Mouse (Mus musculus): ENCODE measurements around the gene Cacna1f. TPM values are rescaled to one million over a fixed set of nuclear protein-coding genes. Genes with fewer than 3 reads are reported as not detected.

Cacna1f gene
- polyA plus RNA-seq, 1 experiment from 2014 or later = not detected

- Histone ChIP-seq H3K4me1 (ENCODE audit: control insufficient read depth, insufficient read depth, low read length) (peaks cover 10% of the 10 kb centered on the region), H3K36me3 (ENCODE audit: control insufficient read depth, insufficient read depth, low read length) (no peaks in the 10 kb centered on the region), H3K27ac (ENCODE audit: low read depth, low read length) (peak within 1 kb of the TSS; percentile 60; the same call in 1 of the 2 replicates), H3K27me3 (ENCODE audit: control insufficient read depth, insufficient read depth, low read length) (no peaks in the 10 kb centered on the region), H3K4me3 (ENCODE audit: low read depth, low read length) (peak within 1 kb of the TSS; percentile 50), H3K9me3 (ENCODE audit: control insufficient read depth, low read length) (no peaks in the 10 kb centered on the region), H3K4me2 (peak within 1 kb of the TSS; percentile 62), H3K9ac (ENCODE audit: low read length) (peak within 1 kb of the TSS; percentile 79)
- ATAC-seq (ENCODE audit: low FRiP score) = peak; percentile 99
- peak; percentile 94 for DNase-seq (ENCODE audit: low spot score, missing footprints)
- 15% methylated on average over 63 of the region's 65 CpGs for WGBS
Observed at GRCm38 (mm10) chrX:7574087-7574884, 32.6 kb upstream of the Cacna1f start, which contains the start of gene Ppp1r3f. Ppp1r3f (minus strand) TSS chrX:7574283.

- peaks cover 10% of the 10 kb centered on the region for H3K4me1 ChIP-seq (ENCODE audit: control insufficient read depth, insufficient read depth, low read length)
- no peak overlapping the region for H3K27ac ChIP-seq (ENCODE audit: low read depth, low read length)
- peak overlapping the region; percentile 49 for H3K4me2 ChIP-seq
- ATAC-seq (ENCODE audit: low FRiP score) = no peak
- H3K9ac ChIP-seq (ENCODE audit: low read length) = peak overlapping the region; percentile 38; the same call in 1 of the 2 replicates
- 18% methylated on average over 5 of the region's 6 CpGs for WGBS
- no peaks in the 10 kb centered on the region for H3K36me3 ChIP-seq (ENCODE audit: control insufficient read depth, insufficient read depth, low read length)
- DNase-seq (ENCODE audit: low spot score, missing footprints) = no peak
- H3K27me3 ChIP-seq (ENCODE audit: control insufficient read depth, insufficient read depth, low read length) = no peaks in the 10 kb centered on the region
- peak overlapping the region; percentile 50 for H3K4me3 ChIP-seq (ENCODE audit: low read depth, low read length)
- no peaks in the 10 kb centered on the region for H3K9me3 ChIP-seq (ENCODE audit: control insufficient read depth, low read length)
Observed at GRCm38 (mm10) chrX:7574885-7575231, 32.0 kb upstream of the Cacna1f start.

DNA sequence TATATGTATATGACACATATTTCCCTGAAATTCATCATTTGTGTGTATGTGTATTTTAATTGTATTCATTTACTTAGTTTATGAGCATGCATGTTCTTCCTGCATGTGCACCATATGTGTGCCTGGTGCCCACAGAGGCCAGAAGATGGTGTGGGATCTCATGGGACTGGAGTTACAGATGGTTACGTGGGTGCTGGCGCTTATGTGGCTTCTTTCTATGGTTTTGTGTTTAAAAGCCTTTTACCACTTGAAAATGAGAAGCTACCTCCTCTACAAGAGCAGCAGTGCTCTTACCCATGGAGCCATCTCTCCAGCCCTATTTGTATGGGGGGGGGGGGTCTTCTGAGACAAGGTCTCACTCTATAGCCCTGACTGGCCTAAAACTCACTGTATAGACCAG is 25.7 kb upstream of the Cacna1f start:
- Histone ChIP-seq H3K4me1 (ENCODE audit: control insufficient read depth, insufficient read depth, low read length) (no peaks in the 10 kb centered on the region), H3K9me3 (ENCODE audit: control insufficient read depth, low read length) (no peaks in the 10 kb centered on the region), H3K27ac (ENCODE audit: low read depth, low read length) (no peak overlapping the region), H3K4me2 (no peak overlapping the region), H3K4me3 (ENCODE audit: low read depth, low read length) (no peak overlapping the region), H3K27me3 (ENCODE audit: control insufficient read depth, insufficient read depth, low read length) (no peaks in the 10 kb centered on the region), H3K9ac (ENCODE audit: low read length) (no peak overlapping the region), H3K36me3 (ENCODE audit: control insufficient read depth, insufficient read depth, low read length) (no peaks in the 10 kb centered on the region)
- no peak for ATAC-seq (ENCODE audit: low FRiP score)
- 89% methylated on average over 2 of the region's 2 CpGs for WGBS
- DNase-seq (ENCODE audit: low spot score, missing footprints) = no peak

DNA sequence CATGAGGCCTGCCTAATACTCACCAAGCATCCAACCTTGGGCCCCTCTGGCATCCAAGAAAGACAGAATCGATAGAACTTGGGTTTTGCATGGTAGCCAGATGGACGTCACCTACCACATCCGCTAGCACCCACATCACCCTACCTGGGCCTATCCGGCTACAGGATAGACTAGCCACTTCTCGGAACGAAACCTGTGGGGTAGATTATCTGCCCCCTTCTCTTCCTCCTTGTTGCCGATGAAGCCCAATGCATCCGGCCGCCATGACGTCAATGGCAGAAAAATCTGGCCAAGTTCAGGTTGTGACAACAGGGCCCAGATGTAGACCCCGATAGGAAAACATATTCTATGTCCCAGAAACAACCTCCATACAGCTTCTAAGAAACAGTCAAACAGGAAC is 23.0 kb upstream of the Cacna1f start:
- ATAC-seq (ENCODE audit: low FRiP score) (no peak), DNase-seq (ENCODE audit: low spot score, missing footprints) (no peak)
- Histone ChIP-seq H3K4me3 (ENCODE audit: low read depth, low read length) (no peak overlapping the region), H3K27me3 (ENCODE audit: control insufficient read depth, insufficient read depth, low read length) (no peaks in the 10 kb centered on the region), H3K9me3 (ENCODE audit: control insufficient read depth, low read length) (no peaks in the 10 kb centered on the region), H3K9ac (ENCODE audit: low read length) (no peak overlapping the region), H3K4me2 (no peak overlapping the region), H3K4me1 (ENCODE audit: control insufficient read depth, insufficient read depth, low read length) (no peaks in the 10 kb centered on the region), H3K36me3 (ENCODE audit: control insufficient read depth, insufficient read depth, low read length) (no peaks in the 10 kb centered on the region), H3K27ac (ENCODE audit: low read depth, low read length) (no peak overlapping the region)
- WGBS = 94% methylated on average over 11 of the region's 11 CpGs

GRCm38 (mm10) chrX:7586356-7586755 is 20.5 kb upstream of the Cacna1f start:
- H3K36me3 ChIP-seq (ENCODE audit: control insufficient read depth, insufficient read depth, low read length) = no peaks in the 10 kb centered on the region
- no peaks in the 10 kb centered on the region for H3K9me3 ChIP-seq (ENCODE audit: control insufficient read depth, low read length)
- no peak overlapping the region for H3K9ac ChIP-seq (ENCODE audit: low read length)
- no peak overlapping the region for H3K27ac ChIP-seq (ENCODE audit: low read depth, low read length)
- no peak overlapping the region for H3K4me2 ChIP-seq
- H3K27me3 ChIP-seq (ENCODE audit: control insufficient read depth, insufficient read depth, low read length) = no peaks in the 10 kb centered on the region
- WGBS = 80% methylated on average over 1 of the region's 5 CpGs
- H3K4me3 ChIP-seq (ENCODE audit: low read depth, low read length) = no peak overlapping the region
- H3K4me1 ChIP-seq (ENCODE audit: control insufficient read depth, insufficient read depth, low read length) = no peaks in the 10 kb centered on the region
- no peak for ATAC-seq (ENCODE audit: low FRiP score)
- DNase-seq (ENCODE audit: low spot score, missing footprints) = no peak

DNA sequence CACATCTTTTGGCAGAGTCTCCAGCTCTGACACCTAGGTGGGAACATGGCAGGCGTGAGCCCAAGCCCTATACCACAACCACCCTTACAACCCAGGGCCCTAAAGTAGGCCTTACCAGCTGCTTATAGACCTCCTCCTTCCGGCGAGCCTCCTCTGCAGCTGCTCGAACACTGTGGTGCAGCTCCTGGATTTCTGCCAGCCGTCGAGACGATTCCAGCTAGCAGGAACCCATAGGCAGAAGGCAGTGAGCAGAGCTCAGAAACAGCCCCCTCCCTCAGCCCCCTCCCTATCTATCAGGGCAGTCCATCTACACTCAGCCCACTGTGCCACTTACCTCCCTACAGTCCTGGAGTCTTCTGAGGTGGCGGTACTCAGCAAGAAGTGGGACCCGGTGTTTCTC is 11.5 kb upstream of the Cacna1f start:
- Histone ChIP-seq H3K4me3 (ENCODE audit: low read depth, low read length) (no peak overlapping the region), H3K4me2 (no peak overlapping the region), H3K36me3 (ENCODE audit: control insufficient read depth, insufficient read depth, low read length) (no peaks in the 10 kb centered on the region), H3K9ac (ENCODE audit: low read length) (no peak overlapping the region), H3K4me1 (ENCODE audit: control insufficient read depth, insufficient read depth, low read length) (no peaks in the 10 kb centered on the region), H3K27ac (ENCODE audit: low read depth, low read length) (no peak overlapping the region), H3K27me3 (ENCODE audit: control insufficient read depth, insufficient read depth, low read length) (no peaks in the 10 kb centered on the region), H3K9me3 (ENCODE audit: control insufficient read depth, low read length) (no peaks in the 10 kb centered on the region)
- DNase-seq (ENCODE audit: low spot score, missing footprints) (no peak), ATAC-seq (ENCODE audit: low FRiP score) (no peak)
- WGBS = 92% methylated on average over 9 of the region's 9 CpGs

DNA sequence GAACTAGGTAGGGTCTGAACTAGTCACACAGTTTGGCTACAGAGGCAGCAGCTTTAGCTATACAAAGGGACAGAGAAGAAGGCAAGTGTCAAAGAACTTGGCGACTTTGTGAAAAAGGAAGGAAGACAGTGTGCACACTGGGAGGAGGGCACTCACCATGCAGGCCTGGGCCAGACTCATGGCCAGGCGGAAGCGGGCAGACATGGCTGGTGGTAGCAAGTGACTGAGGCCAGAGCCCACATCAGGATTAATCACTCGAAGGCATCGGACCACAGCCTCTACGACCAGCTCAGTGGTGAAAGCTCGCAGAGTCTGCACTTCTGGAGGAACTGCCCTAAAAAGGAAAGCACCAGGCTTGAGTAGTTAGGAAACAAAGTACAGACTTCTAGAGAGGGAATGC is 2.9 kb upstream of the Cacna1f start:
- WGBS = 91% methylated on average over 7 of the region's 7 CpGs
- no peak for DNase-seq (ENCODE audit: low spot score, missing footprints)
- H3K9me3 ChIP-seq (ENCODE audit: control insufficient read depth, low read length) = no peaks in the 10 kb centered on the region
- no peak overlapping the region for H3K4me2 ChIP-seq
- no peak overlapping the region for H3K27ac ChIP-seq (ENCODE audit: low read depth, low read length)
- H3K27me3 ChIP-seq (ENCODE audit: control insufficient read depth, insufficient read depth, low read length) = no peaks in the 10 kb centered on the region
- no peak overlapping the region for H3K9ac ChIP-seq (ENCODE audit: low read length)
- no peaks in the 10 kb centered on the region for H3K36me3 ChIP-seq (ENCODE audit: control insufficient read depth, insufficient read depth, low read length)
- no peak for ATAC-seq (ENCODE audit: low FRiP score)
- H3K4me1 ChIP-seq (ENCODE audit: control insufficient read depth, insufficient read depth, low read length) = no peaks in the 10 kb centered on the region
- no peak overlapping the region for H3K4me3 ChIP-seq (ENCODE audit: low read depth, low read length)

- ATAC-seq (ENCODE audit: low FRiP score) (peak; percentile 94), DNase-seq (ENCODE audit: low spot score, missing footprints) (peak; percentile 96)
- H3K4me2 ChIP-seq = peak within 1 kb of the TSS; percentile 46
- H3K4me3 ChIP-seq (ENCODE audit: low read depth, low read length) = peak within 1 kb of the TSS; percentile 43
- H3K36me3 ChIP-seq (ENCODE audit: control insufficient read depth, insufficient read depth, low read length) = no peaks in the 10 kb centered on the region
- H3K9ac ChIP-seq (ENCODE audit: low read length) = peak within 1 kb of the TSS; percentile 59
- H3K4me1 ChIP-seq (ENCODE audit: control insufficient read depth, insufficient read depth, low read length) = no peaks in the 10 kb centered on the region
- 19% methylated on average over 28 of the region's 28 CpGs for whole genome bisulfite sequencing
- H3K9me3 ChIP-seq (ENCODE audit: control insufficient read depth, low read length) = no peaks in the 10 kb centered on the region
- H3K27me3 ChIP-seq (ENCODE audit: control insufficient read depth, insufficient read depth, low read length) = no peaks in the 10 kb centered on the region
- no peak within 1 kb of the TSS for H3K27ac ChIP-seq (ENCODE audit: low read depth, low read length)
Observed at GRCm38 (mm10) chrX:7604879-7605574, 1.9 kb upstream of the Cacna1f start, which contains the start of gene Ccdc22. Ccdc22 (minus strand) TSS chrX:7605517.

- H3K4me3 ChIP-seq (ENCODE audit: low read depth, low read length) = no peak overlapping the region
- no peak overlapping the region for H3K9ac ChIP-seq (ENCODE audit: low read length)
- DNase-seq (ENCODE audit: low spot score, missing footprints) = no peak
- ATAC-seq (ENCODE audit: low FRiP score) = peak; percentile 46
- no peaks in the 10 kb centered on the region for H3K4me1 ChIP-seq (ENCODE audit: control insufficient read depth, insufficient read depth, low read length)
- 50% methylated on average over 8 of the region's 8 CpGs for WGBS
- no peaks in the 10 kb centered on the region for H3K9me3 ChIP-seq (ENCODE audit: control insufficient read depth, low read length)
- H3K27me3 ChIP-seq (ENCODE audit: control insufficient read depth, insufficient read depth, low read length) = no peaks in the 10 kb centered on the region
- no peak overlapping the region for H3K4me2 ChIP-seq
- H3K27ac ChIP-seq (ENCODE audit: low read depth, low read length) = no peak overlapping the region
- H3K36me3 ChIP-seq (ENCODE audit: control insufficient read depth, insufficient read depth, low read length) = no peaks in the 10 kb centered on the region
Observed at GRCm38 (mm10) chrX:7605575-7605941, 1.3 kb upstream of the Cacna1f start.
